Mouse (Mus musculus): ENCODE data around the gene Myh7b. TPM values are rescaled to one million over a fixed set of nuclear protein-coding genes. Genes with fewer than 3 reads are reported as not detected.
A peak's percentile ranks its signal among the peaks of the same experiment; 100 is the strongest.

Myh7b gene
- total RNA-seq (2021), result 1 to 10 TPM; 1.3 to 2.3 TPM
- long read RNA-seq, experiment 1, full-length matches to known transcripts, result 1 of 3 reads
- long read RNA-seq, experiment 1, partial matches to known transcripts, result 2 of 3 reads
- long read RNA-seq, experiment 1, other reads (novel, unspliced or antisense), result 0 of 3 reads
- long read RNA-seq, experiment 2, partial matches to known transcripts, result 1 of 1 reads
- long read RNA-seq, experiment 2, other reads (novel, unspliced or antisense), result 0 of 1 reads

DNA sequence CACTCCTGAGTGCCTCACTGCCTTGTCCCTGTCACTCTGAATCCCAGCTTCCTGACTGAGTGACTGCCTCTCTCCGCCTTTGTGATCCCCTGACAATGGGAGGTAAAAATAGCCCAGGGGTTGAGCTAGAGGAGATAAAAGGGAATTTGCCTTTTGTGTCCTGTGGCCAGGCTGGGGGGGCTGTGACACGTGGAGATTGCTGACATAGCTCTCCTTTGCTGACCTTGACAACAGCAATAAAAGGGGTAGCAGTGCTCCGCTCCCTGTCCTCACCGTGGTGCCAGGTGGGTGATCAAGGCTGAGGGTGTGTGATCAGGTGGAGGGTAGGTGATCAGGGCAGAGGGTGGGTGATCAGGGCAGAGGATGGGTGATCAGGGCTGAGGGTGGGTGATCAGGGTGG is at the start of gene Myh7b:
Gene Myh7b, plus strand, starts transcription at position 235 of the 400 bp plus-strand sequence.
- no peak for DNase-seq

DNA sequence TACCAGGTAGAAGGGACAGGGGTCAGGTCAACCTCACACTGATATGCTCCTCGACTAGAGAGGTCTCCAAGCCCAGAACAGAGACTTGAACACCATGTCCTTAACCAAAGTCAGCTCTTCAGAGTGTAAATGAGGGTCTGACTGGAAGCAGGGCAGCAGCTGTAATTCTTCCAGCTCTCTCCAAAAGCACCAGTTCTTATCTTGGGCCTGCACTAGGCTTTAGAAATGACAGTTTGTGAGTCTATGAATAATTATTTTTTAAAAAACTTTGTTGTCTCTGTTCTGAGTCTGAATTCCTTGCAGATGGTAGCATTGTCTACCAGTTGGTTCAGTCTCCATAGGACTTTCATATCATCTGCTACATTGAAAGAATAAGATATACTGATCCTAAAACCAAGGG is 48.8 kb upstream of the Myh7b start:
- DNase-seq, result no peak

DNA sequence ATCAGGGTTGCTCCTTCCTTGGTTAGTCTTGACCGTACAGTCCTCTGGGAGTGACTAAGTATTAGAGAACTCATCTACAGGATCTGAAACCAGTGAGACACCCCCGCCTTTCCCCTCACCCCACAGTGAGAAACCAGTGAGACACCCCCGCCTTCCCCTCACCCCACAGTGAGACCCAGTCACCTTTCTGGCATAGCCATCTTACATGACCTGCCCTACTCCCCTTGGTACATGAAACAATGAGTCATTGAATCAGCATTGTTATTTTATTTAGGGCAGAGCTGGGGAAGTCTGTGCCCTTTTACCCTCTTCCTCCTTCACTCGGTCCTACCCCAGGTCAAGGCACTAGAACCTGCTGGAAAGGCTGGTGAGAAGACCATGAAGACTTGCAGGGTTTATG is 48.1 kb upstream of the Myh7b start:
- DNase-seq, result no peak

DNA sequence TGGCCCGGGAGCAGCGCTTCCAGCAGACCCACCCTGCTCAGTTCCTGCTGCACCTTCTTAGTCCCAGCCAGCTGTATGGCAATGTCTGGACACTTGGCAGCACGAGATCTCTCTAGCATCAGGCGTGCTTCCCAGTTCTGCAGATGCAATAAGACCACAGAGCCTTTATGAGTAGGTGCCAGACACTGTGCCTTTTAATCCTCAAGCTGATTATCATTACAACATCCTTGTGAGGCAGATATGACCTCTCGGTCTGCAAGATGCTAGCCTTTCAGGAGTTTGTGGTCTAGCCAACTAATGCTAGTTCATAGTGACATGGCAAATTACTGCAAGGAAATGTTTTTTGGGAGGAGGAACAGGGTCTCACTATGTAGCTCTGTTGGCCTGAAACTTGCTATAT is 43.3 kb upstream of the Myh7b start:
- no peak for DNase-seq

DNA sequence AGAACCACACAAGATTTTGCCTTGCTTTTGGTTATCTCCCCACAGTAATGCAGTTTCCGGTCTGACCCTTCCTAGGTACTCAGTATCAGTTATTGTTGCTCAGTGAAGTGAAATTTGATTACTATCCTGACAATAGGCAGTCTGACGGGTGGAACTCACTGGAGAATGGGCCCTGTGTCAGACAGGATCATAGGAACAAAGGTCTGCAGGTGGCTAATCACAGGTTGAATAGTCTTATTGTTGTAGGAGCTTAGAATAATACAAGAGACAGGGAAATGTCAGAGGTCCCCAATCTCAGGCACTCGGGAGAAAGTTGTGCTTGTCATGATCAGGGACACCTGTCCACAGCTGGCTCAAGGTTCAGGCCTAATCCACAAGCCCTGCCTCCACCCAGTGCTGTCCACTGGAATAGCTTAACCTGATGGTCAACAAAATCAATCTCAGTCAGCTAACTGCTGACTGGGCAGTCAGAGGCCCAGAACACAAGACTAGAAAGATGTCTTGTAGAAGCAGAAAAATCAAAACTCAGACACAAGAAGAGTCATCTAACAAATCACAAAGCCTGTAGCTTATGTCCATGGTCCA is 41.7 kb upstream of the Myh7b start:
- DNase-seq, result no peak

DNA sequence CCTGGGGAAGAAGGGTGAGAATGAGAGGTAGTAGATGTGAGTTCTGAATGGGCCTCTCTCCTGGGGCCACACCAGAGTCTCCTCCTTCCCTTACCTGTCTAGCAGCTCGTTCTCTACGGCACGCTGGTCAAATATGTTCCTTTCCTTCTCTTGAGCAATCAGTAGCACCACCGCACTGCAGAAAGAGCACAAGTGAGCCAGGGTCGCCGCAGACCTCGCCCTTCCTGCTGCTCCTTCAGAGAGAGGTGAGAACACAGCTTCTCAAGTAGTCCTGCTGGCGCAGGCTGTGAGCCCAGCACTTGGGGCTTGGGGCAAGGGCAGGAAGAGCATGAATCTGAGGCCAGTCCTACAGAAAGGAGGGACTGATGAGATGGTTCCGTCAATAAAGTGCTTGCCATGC is 38.0 kb upstream of the Myh7b start:
- DNase-seq, result no peak

DNA sequence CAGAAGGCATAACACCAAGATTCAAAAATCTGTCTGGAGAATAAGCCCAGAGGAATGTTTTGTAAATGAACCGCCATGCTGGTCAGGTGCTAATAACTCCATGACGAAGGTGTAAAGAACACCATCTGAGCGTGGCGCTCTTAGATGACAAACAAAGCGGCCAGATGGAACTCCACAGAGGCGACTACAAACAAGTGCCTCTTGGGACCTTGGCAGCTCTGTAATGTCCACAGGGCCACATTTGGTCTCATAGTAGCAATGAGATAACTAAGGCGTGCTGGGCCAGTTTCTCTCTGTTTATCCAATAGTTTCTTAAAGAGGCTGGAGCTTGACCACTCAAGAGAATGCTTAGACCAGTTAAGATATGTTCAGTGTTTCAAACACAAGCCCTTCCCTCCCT is 37.0 kb upstream of the Myh7b start:
- no peak for DNase-seq

DNA sequence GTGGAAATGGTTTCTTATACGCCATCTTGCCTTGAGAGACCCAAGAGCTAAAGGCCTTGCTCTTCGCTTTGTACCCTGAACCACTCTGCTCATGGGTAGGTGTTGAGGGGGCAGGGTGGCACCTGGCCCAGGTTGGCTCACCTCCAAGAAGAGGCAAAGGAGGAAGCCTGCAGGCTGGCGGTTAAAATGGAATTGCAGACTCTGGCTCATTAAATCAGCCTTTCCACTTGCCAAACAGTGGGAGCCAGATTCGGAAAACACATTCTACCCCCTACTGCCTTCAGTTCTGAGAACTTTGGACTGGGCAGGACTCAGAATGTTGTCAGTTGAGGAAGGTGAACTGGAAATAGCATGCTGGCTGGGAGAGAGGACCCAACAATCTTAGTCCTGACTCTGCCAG is 36.3 kb upstream of the Myh7b start:
- DNase-seq, result peak; percentile 52

DNA sequence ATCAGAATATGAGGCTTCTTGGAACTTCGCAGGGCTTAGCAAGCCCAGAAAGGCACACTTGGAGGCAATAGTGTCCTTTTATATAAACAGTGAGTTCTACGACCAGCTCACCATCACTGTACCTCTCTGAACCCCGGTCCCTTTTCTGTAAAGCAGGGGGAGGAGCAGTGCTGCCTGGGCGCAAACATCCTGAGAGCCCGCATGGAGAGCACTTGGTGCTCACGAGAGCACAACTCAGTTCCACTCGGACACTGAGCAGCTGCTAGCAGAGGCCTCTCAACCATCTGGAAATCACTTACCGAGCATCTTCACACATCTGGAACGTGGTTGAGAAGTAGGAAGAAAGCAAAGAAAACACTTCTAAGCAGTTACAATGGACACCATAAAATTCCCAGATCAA is 34.4 kb upstream of the Myh7b start:
- DNase-seq, result no peak

DNA sequence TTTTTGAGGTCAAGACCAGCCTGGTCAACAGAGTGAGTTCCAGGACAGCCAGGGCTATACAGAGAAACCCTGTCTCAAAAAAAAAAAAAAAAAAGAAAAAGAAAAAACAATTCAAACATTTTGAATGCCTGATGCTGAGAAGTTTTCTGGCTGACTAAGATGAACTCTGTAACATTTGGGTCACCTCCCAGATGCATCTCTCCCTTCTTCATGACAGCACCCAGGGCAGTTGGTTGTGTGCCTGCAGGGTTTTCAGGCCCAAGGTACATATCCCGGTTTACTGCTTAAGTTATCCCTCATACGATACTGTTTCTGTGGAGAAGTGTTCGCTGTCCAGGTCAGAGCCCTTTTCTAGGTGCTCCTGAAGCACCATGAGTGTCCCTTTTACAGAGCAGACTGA is 30.7 kb upstream of the Myh7b start:
- no peak for DNase-seq

DNA sequence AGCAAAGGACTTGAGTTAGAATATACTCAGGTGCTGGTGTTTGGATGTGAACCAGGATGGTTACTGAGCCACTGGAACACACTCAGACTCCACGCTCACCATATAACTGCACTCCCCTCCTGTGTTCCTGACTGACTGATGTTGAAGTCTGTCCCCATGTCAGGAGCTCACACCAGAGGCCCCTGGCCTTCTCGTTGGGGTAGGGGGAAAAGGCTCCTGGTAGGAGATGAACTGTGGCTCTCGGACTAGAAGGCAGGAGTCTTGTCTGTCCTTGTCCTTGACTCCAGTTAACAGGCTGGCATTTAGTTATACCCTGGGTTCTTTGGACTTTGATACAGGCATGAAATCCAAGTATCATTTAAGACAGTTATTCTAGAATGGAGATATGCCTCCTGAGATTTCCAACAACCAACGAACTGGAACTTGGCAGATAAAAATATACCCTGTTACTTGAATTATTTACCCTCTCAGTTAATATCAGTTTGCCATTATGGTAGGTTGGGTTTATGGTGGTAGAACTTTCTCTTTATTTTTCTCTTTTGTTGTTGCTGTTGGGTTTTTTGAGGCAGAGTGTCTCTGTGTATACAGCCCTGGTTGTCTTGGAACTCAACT is 28.5 kb upstream of the Myh7b start:
- no peak for DNase-seq

DNA sequence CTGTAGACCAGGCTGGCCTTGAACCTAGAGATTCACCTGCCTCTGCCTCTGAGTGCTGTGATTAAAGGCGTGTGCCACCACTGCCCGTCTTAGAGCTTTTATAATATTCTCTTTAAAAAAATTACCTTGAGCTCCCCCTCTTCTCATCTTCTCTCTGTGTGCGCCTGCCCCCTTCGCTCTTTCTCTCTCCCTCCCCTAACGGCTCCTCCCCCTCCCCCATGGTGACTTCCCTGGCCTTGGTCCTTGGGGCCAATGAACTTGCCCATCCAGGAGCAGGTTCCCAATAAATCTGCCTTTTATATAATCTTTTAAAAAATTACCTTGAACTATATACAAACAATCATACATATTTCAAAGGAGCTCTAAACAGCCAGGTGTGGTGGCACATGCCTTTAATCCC is 28.0 kb upstream of the Myh7b start:
- DNase-seq, result no peak

DNA sequence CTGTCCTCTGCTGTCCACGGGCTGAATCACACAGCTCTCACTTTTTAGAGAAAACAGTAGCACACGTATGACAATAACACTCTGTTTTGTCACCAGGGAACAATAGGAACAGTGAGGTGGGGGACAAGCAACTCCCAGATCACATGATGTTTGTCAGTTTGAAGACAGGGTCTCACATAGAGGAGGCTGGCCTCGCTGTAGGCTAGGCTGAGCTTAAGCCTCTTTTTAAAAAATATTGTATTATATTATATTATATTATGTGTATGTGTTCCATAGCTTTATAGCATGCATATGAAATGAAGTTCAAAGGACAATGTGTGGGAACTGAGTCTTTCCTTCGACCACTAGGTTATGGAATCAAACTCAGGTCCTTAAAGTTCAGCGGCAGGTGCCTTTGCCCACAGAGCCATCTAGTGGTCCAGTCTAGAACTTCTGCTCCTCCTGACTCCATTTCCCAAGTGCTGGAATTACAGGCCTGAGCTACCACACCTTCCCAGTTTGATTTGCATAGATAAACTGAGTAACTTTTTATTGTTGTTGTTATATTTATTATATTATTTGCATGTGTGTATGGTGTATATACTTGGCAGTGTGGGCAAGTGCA is 27.0 kb upstream of the Myh7b start:
- peak; percentile 53 for DNase-seq

DNA sequence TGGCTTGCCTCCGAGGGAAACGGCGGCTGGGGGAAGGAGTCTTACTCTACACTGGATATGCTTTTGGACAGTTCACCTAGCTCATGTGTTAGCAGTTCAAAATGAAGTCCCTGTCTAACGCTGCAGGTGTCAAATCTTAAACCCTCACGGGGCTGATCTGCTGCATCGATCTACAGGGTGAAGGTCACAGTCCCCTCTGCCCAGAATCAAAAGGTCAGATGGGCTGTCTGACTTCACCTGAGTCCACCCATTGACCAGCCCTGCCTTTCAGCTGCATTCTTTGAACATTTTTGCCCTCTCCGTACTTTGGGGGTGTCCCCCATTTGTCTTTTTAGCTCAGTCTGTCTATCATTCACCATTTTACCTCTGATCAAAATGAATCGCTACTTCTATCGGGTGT is 25.9 kb upstream of the Myh7b start:
- no peak for DNase-seq

DNA sequence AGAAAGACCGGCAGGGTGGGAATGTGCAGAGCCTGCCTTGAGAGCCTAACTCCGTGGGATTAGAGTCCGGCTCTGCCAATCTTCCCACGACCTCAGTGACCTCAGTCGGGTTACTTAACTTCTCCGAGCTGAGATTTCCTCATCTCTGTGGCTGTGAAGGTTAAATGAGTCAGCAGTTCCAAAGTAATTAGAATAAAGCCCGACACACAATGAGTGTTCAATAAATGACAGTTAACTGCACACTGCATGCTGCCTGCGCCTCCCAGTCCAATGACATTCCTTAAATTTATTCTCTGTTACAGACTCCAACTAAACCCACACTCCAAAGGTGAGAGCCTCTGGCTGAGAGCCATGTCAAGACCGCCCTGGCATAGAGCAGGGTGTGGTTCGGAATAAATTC is 25.5 kb upstream of the Myh7b start:
- no peak for DNase-seq

DNA sequence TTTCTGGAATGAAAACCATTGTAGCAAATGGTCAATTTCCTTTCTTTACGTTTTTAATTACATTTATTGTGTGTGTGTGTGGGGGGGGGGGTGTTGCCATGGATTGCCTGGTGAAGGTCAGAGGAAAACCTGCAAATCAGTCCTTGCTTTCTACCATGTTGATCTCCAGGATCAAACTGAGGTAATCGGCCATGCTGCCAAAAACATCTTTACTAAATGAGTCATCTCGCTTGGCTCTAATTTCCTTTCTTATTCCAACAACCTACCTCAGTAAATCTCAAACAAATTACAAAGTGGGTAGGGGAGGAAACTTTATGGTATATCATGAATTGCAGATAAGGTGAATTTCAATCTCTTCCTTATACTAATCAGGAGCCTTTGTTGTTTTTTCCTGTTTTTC is 22.9 kb upstream of the Myh7b start:
- DNase-seq, result no peak

DNA sequence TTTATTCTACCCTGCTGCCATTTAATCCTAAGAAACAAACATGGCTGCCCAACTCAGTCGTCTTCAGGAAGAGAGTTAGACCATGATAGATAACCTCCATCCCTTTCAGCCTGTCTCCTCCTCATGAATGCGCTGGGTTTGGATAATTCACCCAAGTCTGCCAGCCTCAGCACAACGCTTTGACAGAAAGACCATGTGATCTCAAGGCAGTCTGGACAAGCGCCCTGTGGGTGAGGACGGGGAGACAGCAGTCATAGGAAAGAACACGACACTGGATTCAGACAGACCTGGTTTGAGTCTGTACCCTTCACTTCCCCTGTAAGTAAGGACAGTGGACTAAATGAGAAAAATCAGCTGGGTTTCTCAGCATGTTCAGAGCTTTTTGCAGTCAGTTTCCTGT is 21.5 kb upstream of the Myh7b start:
- no peak for DNase-seq

DNA sequence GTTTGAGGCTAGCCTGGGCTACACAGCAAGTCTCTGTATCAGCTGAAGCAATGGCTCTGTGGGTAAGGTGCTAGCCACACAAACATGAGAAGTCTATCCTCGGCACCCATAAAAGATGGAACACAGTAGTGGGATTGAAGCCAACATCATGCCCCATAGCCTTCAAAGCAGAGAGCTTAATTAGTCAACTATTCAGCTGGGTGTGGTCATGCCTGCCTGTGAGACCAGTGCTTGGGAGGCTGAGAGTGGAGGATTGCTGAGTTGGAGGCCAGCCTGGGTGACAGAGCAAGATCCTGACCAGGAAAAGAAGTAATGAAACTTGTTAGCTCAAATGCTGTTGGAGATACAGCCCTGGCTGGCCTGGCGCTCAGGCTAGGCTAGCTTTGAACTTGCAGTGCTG is 20.1 kb upstream of the Myh7b start:
- no peak for DNase-seq

DNA sequence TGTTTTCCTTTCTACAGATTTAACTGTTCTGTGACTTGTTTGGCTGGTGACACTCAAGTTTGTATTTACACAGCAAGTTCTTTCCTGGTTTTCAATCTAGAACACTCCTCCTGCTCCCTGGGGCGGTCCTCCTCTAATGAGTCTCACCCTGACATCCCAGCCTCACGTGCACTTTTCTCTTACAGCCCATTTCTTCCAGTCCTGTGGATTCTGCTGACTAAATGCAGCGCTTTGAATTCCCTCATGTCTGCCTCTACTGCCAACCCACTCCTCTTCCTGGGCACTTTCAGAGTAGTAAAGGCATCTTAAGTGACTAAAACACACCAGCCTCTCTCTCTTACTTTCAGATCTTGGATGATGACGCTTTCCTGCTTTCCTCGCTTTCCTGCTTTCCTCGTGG is 19.3 kb upstream of the Myh7b start:
- no peak for DNase-seq

DNA sequence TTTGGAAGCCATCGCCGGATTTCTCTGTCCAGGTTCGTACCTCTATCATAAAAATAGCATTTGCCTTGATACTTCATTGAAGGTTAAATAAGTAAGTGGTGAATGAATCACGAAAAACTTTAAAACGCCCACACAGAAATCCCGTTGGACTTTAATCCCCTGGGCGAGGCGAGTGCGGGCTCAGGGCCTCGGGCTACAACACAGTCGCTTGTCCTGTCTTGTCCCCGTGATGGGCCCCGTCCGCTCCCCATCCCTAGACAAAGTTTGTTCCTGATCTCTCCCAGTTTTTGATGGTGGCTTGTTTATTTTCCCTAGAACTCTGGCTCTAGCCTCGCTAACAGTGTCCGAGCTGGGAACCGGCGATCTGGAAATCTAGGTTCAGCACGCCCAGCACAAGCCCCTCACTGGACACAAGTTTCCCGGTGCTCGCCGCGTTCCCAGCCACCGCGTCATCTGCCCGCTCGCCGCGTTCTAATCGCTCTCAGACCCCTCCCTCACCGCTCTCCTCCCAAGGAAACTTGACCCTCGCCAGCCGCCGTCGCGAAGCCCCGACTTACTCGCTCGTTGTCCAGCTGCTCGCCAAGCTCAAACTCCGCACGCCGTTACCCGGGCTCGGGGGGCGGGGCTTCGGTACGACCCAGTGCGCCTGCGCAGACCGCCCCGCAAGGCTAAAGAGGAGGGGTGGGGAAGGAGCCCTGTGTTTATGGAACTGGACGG is 18.7 kb upstream of the Myh7b start, which contains the start of gene Gss:
Gene Gss, minus strand, starts transcription at position 674 of the 717 bp plus-strand sequence.
- DNase-seq, result peak; percentile 100

DNA sequence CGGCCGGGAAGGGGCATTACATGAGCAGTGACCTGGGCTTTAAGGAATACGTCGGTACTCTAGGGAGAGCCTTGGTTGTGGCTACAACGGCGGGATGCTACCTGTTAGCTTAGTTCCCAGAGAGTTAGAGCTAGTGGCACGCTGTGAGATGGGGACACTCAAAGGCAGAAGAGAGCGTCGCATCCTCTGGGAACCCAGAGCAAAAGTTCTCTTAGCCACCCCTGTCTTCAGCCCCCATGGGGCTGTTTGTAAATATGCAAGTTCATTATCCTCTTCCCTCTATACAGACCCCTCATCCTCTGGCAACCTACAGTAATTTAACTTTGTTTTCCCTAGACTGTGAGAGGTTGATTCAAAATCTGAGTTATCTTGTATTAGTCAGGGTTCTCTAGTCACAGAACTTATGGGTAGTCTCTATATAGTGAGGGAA is 18.1 kb upstream of the Myh7b start:
- DNase-seq, result no peak

DNA sequence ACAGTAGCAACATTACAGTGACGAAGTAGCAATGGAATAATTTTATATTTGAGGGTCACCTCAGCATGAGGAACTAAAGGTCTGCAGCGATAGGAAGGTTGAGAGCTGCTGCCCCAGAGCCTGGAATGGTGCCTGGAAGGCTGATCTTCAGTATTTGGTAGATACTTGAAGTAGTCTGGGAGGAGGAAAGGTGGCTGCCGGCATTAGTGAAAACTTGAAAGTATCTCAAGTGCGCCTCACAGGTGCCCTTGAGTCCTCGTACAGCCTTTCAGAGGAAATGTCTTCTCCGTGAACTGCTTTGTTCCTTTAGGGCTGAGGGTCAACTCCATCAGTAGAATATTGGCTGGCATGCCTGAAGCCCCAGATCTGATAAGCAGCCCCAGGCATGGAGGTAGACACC is 15.5 kb upstream of the Myh7b start:
- no peak for DNase-seq

DNA sequence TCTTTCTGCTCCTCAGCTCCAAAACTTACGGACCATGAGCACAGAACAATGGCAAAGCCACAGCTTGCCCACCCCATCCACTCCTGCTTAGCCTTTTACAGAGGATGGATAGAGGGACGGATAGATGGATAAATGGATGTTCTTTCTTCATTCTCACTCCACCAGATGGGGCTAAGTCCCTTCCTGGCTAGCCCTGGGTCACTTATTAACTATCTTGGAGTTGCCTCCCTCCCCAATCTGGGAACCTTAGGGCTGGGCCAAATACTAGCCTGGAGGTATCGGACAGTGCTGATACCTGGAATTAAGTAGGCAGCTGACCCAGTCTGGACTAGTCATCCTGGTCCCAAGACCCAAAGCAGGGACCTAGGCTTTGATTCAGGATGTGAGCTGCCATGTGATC is 7.3 kb upstream of the Myh7b start:
- DNase-seq, result no peak

All from gastrocnemius, postnatal 10 days (tissue).